Mouse (Mus musculus): Measurements from ENCODE around the gene Tnik.

- TF ChIP-seq CTCF (conservative IDR thresholded peaks at IDR 0.05; ENCODE audit: insufficient read depth, insufficient read length, low read depth, low read length) (no peak), POLR2A (IDR thresholded peaks at IDR 0.05; ENCODE audit: low read depth, low read length) (no peak)
Observed at GRCm38 (mm10) chr3:28289693-28290092, 26.7 kb downstream of the Tnik start.

Data from kidney, adult 2 months (tissue).